Mouse (Mus musculus) forebrain, embryonic 11.5 days (tissue): Measurements from ENCODE around the gene Rbbp8nl. TPM values are rescaled to one million over a fixed set of nuclear protein-coding genes. Genes with fewer than 3 reads are reported as not detected.
"Not testable (repeated sequence)": the region's sequence is repeated elsewhere in the genome, so short reads cannot be mapped to it uniquely, and the experiment has no call there.

Experiments
- ATAC-seq: fragments of 200-750 bp; cut with Nextera tagmentation; replicated peaks from 2 replicates; pipeline ENCODE4 v1.8.0; 2017; ENCODE audit warnings: moderate TSS enrichment; ENCODE audit not compliant: low FRiP score
- DNase-seq: peaks from one replicate; pipeline ENCODE4 v3.0.0-alpha.2; 2017; ENCODE audit warnings: low spot score
- H3K27ac ChIP-seq: fragments of 300-500 bp; sonication (generic); 2 replicates; pipeline ENCODE4 v1.5.1; 2014; ENCODE audit warnings: low read depth, low read length
- H3K27me3 ChIP-seq: fragments of 300-500 bp; sonication (generic); 2 replicates; pipeline ENCODE4 v1.6.1; 2014; ENCODE audit warnings: mild to moderate bottlenecking, low read length, mixed read lengths; ENCODE audit not compliant: control insufficient read depth, insufficient read depth
- H3K36me3 ChIP-seq: fragments of 300-500 bp; sonication (generic); 2 replicates; pipeline ENCODE4 v1.6.1; 2014; ENCODE audit warnings: mild to moderate bottlenecking, low read length, moderate library complexity, mixed read lengths; ENCODE audit not compliant: control insufficient read depth, insufficient read depth
- H3K4me1 ChIP-seq: fragments of 300-500 bp; sonication (generic); replicated peaks from 2 replicates; pipeline ENCODE4 v1.6.1; 2014; ENCODE audit warnings: low read length, mixed read lengths; ENCODE audit not compliant: control insufficient read depth, insufficient read depth
- H3K4me2 ChIP-seq: fragments of 300-500 bp; sonication (generic); 2 replicates; pipeline ENCODE4 v1.6.1; 2014; ENCODE audit warnings: low read depth, mild to moderate bottlenecking, low read length, moderate library complexity, mixed read lengths; ENCODE audit not compliant: severe bottlenecking
- H3K4me3 ChIP-seq: fragments of 300-500 bp; sonication (generic); 2 replicates; pipeline ENCODE4 v1.5.1; 2014; ENCODE audit warnings: low read depth, low read length
- H3K9ac ChIP-seq: fragments of 300-500 bp; sonication (generic); 2 replicates; pipeline ENCODE4 v1.6.1; 2014; ENCODE audit warnings: low read length
- H3K9me3 ChIP-seq: fragments of 300-500 bp; sonication (generic); 2 replicates; pipeline ENCODE4 v1.6.1; 2016; ENCODE audit warnings: low read length, mixed read lengths; ENCODE audit not compliant: control insufficient read depth
- WGBS: fragments of 180-500 bp; shearing (Covaris S2); extraction: QIAGEN DNeasy Blood & Tissue Kit; methylation state at CpG from one replicate; pipeline ENCODE4 v1.1.7; 2014; 5-methylcytosine and 5-hydroxymethylcytosine counted together
- polyA plus RNA-seq: library from polyadenylated mRNA; unstranded; fragments of >200 nt; fragmentation: Nextera tagmentation; extraction: Ambion mirVana; gene quantifications from 2 replicates; pipeline ENCODE4 v1.2.1, GENCODE M21; 2014

Rbbp8nl gene
- polyA plus RNA-seq, 1 experiment from 2014 or later = 0.08 TPM

GRCm38 (mm10) chr2:180267955-180268354 lies 21.7 kb downstream of the Rbbp8nl start:
- peaks cover 7% of the 10 kb centered on the region for H3K4me1 ChIP-seq
- no peak overlapping the region for H3K4me3 ChIP-seq
- H3K9me3 ChIP-seq = no peaks in the 10 kb centered on the region
- no peak overlapping the region for H3K9ac ChIP-seq
- no peak for ATAC-seq
- H3K4me2 ChIP-seq = no peak overlapping the region
- H3K27me3 ChIP-seq = no peaks in the 10 kb centered on the region
- no peaks in the 10 kb centered on the region for H3K36me3 ChIP-seq
- H3K27ac ChIP-seq = no peak overlapping the region
- WGBS = 81% methylated on average over 2 of the region's 2 CpGs
- no peak for DNase-seq

- Histone ChIP-seq H3K9ac (no peak overlapping the region), H3K4me1 (peaks cover 6% of the 10 kb centered on the region; the same call in 1 of the 2 replicates), H3K27ac (no peak overlapping the region), H3K9me3 (no peaks in the 10 kb centered on the region), H3K27me3 (no peaks in the 10 kb centered on the region), H3K4me3 (no peak overlapping the region), H3K36me3 (no peaks in the 10 kb centered on the region; the same call in 1 of the 2 replicates), H3K4me2 (no peak overlapping the region)
- 90% methylated on average over 10 of the region's 10 CpGs for WGBS
- ATAC-seq (no peak), DNase-seq (no peak)
Measured at GRCm38 (mm10) chr2:180262891-180263290, 26.8 kb downstream of the Rbbp8nl start.

GRCm38 (mm10) chr2:180262441-180262840 lies 27.2 kb downstream of the Rbbp8nl start:
- 83% methylated on average over 3 of the region's 3 CpGs for WGBS
- Histone ChIP-seq H3K9me3 (no peaks in the 10 kb centered on the region), H3K4me2 (no peak overlapping the region), H3K9ac (no peak overlapping the region), H3K36me3 (no peaks in the 10 kb centered on the region; the same call in 1 of the 2 replicates), H3K4me1 (peaks cover 6% of the 10 kb centered on the region; the same call in 1 of the 2 replicates), H3K4me3 (no peak overlapping the region), H3K27me3 (no peaks in the 10 kb centered on the region), H3K27ac (no peak overlapping the region)
- ATAC-seq (no peak), DNase-seq (no peak)

GRCm38 (mm10) chr2:180261901-180262300 lies 27.8 kb downstream of the Rbbp8nl start:
- Histone ChIP-seq H3K27me3 (no peaks in the 10 kb centered on the region), H3K36me3 (no peaks in the 10 kb centered on the region; the same call in 1 of the 2 replicates), H3K9ac (no peak overlapping the region), H3K4me2 (no peak overlapping the region), H3K4me3 (no peak overlapping the region), H3K4me1 (peaks cover 6% of the 10 kb centered on the region; the same call in 1 of the 2 replicates), H3K27ac (no peak overlapping the region), H3K9me3 (no peaks in the 10 kb centered on the region)
- 90% methylated on average over 7 of the region's 7 CpGs for WGBS
- ATAC-seq = no peak
- no peak for DNase-seq

GRCm38 (mm10) chr2:180260610-180261480 lies 28.8 kb downstream of the Rbbp8nl start:
- DNase-seq = no peak
- no peaks in the 10 kb centered on the region; the same call in 1 of the 2 replicates for H3K36me3 ChIP-seq

GRCm38 (mm10) chr2:180259826-180260609 lies 29.7 kb downstream of the Rbbp8nl start:
- 73% methylated on average over 17 of the region's 17 CpGs for WGBS
- H3K27me3 ChIP-seq, H3K4me3 ChIP-seq, H3K4me2 ChIP-seq, H3K9me3 ChIP-seq, ATAC-seq, H3K27ac ChIP-seq, H3K9ac ChIP-seq, H3K36me3 ChIP-seq: not testable (repeated sequence)
- H3K4me1 ChIP-seq = peaks cover 11% of the 10 kb centered on the region; the same call in 1 of the 2 replicates
- peak; percentile 49 for DNase-seq

More at GRCm38 (mm10) chr2:180260610-180261480, 28.8 kb downstream of the Rbbp8nl start:
- 66% methylated on average over 8 of the region's 8 CpGs for WGBS
- Histone ChIP-seq H3K4me1 (peaks cover 11% of the 10 kb centered on the region; the same call in 1 of the 2 replicates), H3K4me3 (no peak overlapping the region), H3K27me3 (no peaks in the 10 kb centered on the region), H3K9ac (no peak overlapping the region), H3K4me2 (no peak overlapping the region), H3K9me3 (no peaks in the 10 kb centered on the region), H3K27ac (no peak overlapping the region)
- ATAC-seq = no peak

- H3K27ac ChIP-seq, H3K4me3 ChIP-seq, H3K36me3 ChIP-seq, DNase-seq, H3K9ac ChIP-seq, H3K27me3 ChIP-seq, H3K4me2 ChIP-seq, H3K9me3 ChIP-seq, ATAC-seq: not testable (repeated sequence)
- H3K4me1 ChIP-seq = peaks cover 11% of the 10 kb centered on the region; the same call in 1 of the 2 replicates
- 81% methylated on average over 10 of the region's 10 CpGs for WGBS
Measured at GRCm38 (mm10) chr2:180258951-180259484, 30.7 kb downstream of the Rbbp8nl start.
